Mouse (Mus musculus) midbrain, embryonic 15.5 days (tissue): Measurements from ENCODE around the gene Prdm16. TPM values are rescaled to one million over a fixed set of nuclear protein-coding genes. Genes with fewer than 3 reads are reported as not detected.

Experiments
- ATAC-seq: fragments of 200-750 bp; cut with Nextera tagmentation; replicated peaks from 2 replicates; pipeline ENCODE4 v1.8.0; 2017; ENCODE audit warnings: moderate TSS enrichment
- H3K27ac ChIP-seq: fragments of 300-500 bp; sonication (generic); 2 replicates; pipeline ENCODE4 v1.5.1; 2015; ENCODE audit warnings: mild to moderate bottlenecking, inconsistent platforms
- H3K27me3 ChIP-seq: fragments of 300-500 bp; sonication (generic); replicated peaks from 2 replicates; pipeline ENCODE4 v1.6.1; 2015; ENCODE audit warnings: inconsistent platforms
- H3K36me3 ChIP-seq: fragments of 300-500 bp; sonication (generic); replicated peaks from 2 replicates; pipeline ENCODE4 v1.6.1; 2015; ENCODE audit warnings: inconsistent platforms
- H3K4me1 ChIP-seq: fragments of 300-500 bp; sonication (generic); 2 replicates; pipeline ENCODE4 v1.6.1; 2015; ENCODE audit warnings: inconsistent platforms
- H3K4me2 ChIP-seq: fragments of 300-500 bp; sonication (generic); 2 replicates; pipeline ENCODE4 v1.6.1; 2015; ENCODE audit warnings: inconsistent platforms, mild to moderate bottlenecking, moderate library complexity
- H3K4me3 ChIP-seq: fragments of 300-500 bp; sonication (generic); 2 replicates; pipeline ENCODE4 v1.5.1; 2015; ENCODE audit warnings: mild to moderate bottlenecking, inconsistent platforms
- H3K9ac ChIP-seq: fragments of 300-500 bp; sonication (generic); 2 replicates; pipeline ENCODE4 v1.6.1; 2015; ENCODE audit warnings: mild to moderate bottlenecking, inconsistent platforms
- H3K9me3 ChIP-seq: fragments of 300-500 bp; sonication (generic); 2 replicates; pipeline ENCODE4 v1.6.1; 2016; ENCODE audit warnings: inconsistent platforms
- WGBS: fragments of 180-500 bp; shearing (Covaris S2); methylation state at CpG from one replicate; pipeline ENCODE4 v1.1.7; 2015; ENCODE audit warnings: mixed read lengths; 5-methylcytosine and 5-hydroxymethylcytosine counted together
- polyA plus RNA-seq: library from polyadenylated mRNA; unstranded; fragments of >200 nt; fragmentation: Nextera tagmentation; extraction: Ambion mirVana; gene quantifications from 2 replicates; pipeline ENCODE4 v1.2.1, GENCODE M21; 2015

Gene Prdm16
- polyA plus RNA-seq, 1 experiment from 2014 or later = 11.5 TPM

DNA sequence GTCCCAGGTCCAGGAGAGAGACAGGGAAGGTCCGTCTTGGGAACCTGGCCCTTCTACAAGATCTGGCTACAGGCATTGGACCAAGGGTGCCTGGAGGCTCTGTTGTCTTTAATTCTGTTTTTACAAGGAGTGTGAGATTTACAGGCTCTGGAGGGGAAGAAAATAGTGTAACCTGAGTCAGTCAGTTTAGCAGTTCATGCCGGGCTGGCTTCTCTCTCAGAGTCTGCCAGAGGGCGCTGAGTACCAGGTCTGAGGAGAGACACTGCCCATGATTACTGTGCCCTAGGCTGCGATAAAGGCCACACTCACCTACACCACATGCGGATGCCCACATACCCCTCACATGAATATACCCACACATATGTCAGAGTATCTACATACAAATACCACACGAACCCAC lies 219.9 kb downstream of the Prdm16 start:
- Histone ChIP-seq H3K27ac (no peak overlapping the region), H3K4me2 (no peak overlapping the region), H3K4me3 (no peak overlapping the region), H3K27me3 (0 out of 2 replicates have a peak, but pooled peaks cover 2% of the 10 kb centered on the region), H3K36me3 (no peaks in the 10 kb centered on the region), H3K9me3 (no peaks in the 10 kb centered on the region), H3K4me1 (no peaks in the 10 kb centered on the region), H3K9ac (no peak overlapping the region)
- ATAC-seq = no peak
- 78% methylated on average over 6 of the region's 6 CpGs for WGBS

DNA sequence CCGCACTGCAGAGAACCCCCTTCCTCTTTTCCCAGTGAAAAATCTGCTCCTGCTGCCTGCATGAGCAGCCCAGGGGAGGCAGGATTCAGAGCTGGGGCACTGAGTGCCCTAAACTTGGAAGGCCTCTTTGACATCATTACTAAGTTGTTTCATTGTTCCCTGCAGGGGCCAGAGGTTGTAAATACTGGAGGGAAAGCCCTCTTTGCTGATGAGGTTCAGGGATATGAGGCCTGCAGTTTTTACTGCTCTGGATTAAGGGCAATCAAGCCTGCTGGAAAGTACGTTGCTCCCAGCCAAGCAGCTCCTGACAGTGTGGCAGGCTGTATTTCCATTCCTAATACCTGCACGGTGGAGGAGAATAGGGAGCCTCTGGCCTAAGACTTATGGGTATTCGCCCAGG lies 221.8 kb downstream of the Prdm16 start:
- ATAC-seq = no peak
- Histone ChIP-seq H3K9ac (no peak overlapping the region), H3K9me3 (no peaks in the 10 kb centered on the region)

DNA sequence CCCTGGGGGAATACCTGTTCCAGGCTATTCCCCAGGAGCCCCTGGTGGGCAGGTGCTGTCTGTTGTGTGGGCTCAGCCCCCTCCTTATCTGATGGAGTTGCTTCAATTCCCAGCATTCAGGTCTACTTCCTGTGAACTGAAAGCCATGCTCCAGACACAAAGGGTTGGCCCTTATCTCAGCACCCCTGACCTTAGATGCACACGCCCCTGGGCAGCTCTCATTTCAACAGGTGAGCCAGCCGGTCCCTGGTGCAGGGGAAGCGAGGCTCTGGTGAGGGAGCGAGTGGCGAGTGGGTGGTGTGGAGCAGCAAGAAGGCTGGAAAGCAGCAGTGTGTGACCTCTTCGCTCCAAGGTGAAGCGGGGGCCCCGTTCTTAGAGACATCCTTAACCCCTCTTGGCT lies 226.1 kb downstream of the Prdm16 start:
- no peaks in the 10 kb centered on the region for H3K36me3 ChIP-seq
- H3K27ac ChIP-seq = no peak overlapping the region
- no peak overlapping the region for H3K4me2 ChIP-seq
- H3K4me1 ChIP-seq = peaks cover 14% of the 10 kb centered on the region
- no peak for ATAC-seq
- 79% methylated on average over 8 of the region's 8 CpGs for WGBS
- H3K4me3 ChIP-seq = no peak overlapping the region
- no peak overlapping the region for H3K9ac ChIP-seq
- no peaks in the 10 kb centered on the region for H3K9me3 ChIP-seq
- peaks cover 3% of the 10 kb centered on the region; the same call in 1 of the 2 replicates for H3K27me3 ChIP-seq

More for the DNA sequence above, 221.8 kb downstream of the Prdm16 start:
- Histone ChIP-seq H3K36me3 (no peaks in the 10 kb centered on the region), H3K4me3 (no peak overlapping the region), H3K4me1 (peaks cover 6% of the 10 kb centered on the region), H3K4me2 (no peak overlapping the region), H3K27me3 (0 out of 2 replicates have a peak, but pooled peaks cover 3% of the 10 kb centered on the region), H3K27ac (no peak overlapping the region)
- 57% methylated on average over 4 of the region's 4 CpGs for WGBS

DNA sequence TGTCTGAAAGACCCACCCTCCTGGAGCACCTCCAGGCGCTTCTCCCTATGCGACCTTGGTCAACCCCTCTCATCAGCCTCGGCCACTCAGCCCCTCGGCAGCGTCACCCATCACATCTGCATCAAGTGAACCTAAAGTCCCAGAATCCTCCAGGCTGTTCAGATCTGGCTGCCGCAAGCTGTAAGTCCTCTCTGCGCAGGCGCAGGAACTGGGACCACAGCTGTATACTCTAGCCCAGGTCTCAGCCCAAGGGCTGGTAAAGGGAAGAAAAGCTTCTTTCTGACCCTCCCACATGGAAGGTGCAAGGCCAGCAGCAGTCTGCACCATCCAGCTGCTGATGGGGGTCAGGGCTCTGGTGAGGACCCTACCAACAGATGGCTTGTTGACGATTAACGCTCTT lies 226.8 kb downstream of the Prdm16 start:
- Histone ChIP-seq H3K4me3 (no peak overlapping the region), H3K27ac (no peak overlapping the region), H3K36me3 (no peaks in the 10 kb centered on the region), H3K9me3 (no peaks in the 10 kb centered on the region), H3K27me3 (peaks cover 3% of the 10 kb centered on the region; the same call in 1 of the 2 replicates), H3K4me1 (peaks cover 14% of the 10 kb centered on the region), H3K4me2 (no peak overlapping the region), H3K9ac (no peak overlapping the region)
- ATAC-seq = 0 out of 2 replicates have a peak, but pooled peaks have one; percentile 37
- 72% methylated on average over 10 of the region's 10 CpGs for WGBS

DNA sequence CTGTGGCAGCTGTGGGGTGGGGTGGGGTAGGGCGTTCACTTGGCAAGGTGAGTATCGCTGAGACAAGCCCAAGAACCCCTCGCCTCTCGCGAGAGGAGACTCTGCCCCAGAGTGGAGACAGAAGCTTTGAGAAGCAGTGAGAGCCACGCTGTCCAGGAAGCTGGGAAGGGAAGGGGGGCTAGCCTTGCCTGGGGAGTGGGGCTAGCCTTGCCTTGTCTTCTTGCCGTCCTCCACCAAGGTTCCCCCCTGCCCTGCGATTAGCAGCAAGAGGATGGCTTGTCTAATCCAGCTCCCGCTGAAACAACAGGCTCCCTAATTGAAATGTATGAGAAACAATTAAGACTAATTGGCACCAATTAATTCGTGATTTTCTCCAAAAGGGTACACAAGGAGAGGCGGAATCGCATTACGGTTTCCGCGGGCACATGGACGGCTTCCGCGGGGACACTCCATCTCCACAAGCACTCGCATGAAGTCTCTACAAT lies 227.4 kb downstream of the Prdm16 start:
- H3K9me3 ChIP-seq = no peaks in the 10 kb centered on the region
- 54% methylated on average over 19 of the region's 19 CpGs for WGBS
- H3K36me3 ChIP-seq = no peaks in the 10 kb centered on the region
- H3K9ac ChIP-seq = no peak overlapping the region
- ATAC-seq = 0 out of 2 replicates have a peak, but pooled peaks have one; percentile 52
- H3K4me2 ChIP-seq = no peak overlapping the region
- H3K27me3 ChIP-seq = peaks cover 3% of the 10 kb centered on the region; the same call in 1 of the 2 replicates
- no peak overlapping the region for H3K4me3 ChIP-seq
- peaks cover 14% of the 10 kb centered on the region for H3K4me1 ChIP-seq
- H3K27ac ChIP-seq = no peak overlapping the region

DNA sequence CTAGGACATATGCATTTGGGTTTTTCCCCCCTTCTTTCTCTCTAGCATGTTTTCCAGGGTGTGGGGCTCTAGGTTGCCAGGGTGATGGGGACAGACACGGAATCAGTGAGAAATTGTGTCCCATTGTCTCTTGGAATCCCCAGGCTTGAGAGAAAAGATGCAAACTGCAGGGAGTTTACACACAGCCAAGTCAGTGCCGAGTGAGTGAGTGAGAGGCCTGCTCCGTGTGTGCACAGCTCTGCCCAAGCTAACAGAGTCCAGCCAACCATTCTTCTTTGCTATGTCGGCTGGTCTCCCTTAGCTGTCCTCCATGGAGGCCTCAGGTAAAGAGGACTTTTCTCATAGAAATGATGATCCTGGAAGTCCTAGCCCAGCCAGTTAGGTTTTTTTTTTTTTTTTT lies 233.7 kb downstream of the Prdm16 start:
- Histone ChIP-seq H3K9ac (no peak overlapping the region), H3K4me1 (peaks cover 20% of the 10 kb centered on the region), H3K36me3 (no peaks in the 10 kb centered on the region), H3K27me3 (no peaks in the 10 kb centered on the region), H3K4me2 (no peak overlapping the region), H3K4me3 (no peak overlapping the region), H3K9me3 (no peaks in the 10 kb centered on the region), H3K27ac (no peak overlapping the region)
- no peak for ATAC-seq
- WGBS = 18% methylated on average over 4 of the region's 4 CpGs

DNA sequence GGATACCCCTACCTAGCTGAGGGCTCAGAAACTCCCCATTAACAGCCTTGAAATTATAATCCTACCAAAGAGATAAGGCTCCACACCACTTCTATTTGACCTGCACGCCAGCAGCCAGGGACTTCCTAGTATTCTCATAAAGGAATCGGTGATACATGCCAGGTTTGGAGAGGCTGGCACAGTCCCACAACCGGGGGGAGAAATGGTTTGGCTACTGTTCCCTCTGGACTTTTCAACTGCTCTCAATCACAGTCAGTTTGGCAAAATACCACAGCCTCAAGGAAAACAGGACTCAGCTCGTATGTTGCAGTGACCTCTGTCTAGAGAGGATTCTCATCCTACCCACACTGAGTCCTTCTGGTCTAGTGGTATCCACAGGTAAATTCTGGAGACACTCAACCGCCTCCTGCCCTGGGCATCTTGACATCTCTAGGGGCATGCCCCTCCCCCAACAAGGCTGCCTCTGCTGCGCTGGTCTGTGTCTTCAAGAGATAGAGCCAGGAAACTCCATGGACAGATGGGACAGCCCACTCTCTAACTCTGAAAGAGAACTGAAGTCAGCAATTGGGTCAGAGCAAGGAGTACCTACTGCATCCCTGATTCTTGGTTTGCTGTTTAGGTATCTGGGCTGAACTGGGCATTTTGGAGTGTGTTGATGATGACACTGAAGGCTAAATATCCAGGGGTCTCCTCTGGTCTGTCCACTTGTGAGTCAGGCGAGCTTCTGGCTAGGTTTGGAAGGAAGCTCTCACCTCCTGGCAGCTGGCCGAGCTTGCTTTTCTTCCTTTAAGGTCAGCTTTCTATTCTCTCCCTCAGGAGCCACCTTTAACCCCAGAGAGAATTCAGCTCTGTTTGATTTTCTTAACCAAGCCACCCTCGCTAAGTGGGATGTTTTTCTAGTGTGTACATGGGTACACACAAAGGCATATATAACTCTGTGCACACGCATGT lies 234.4 kb downstream of the Prdm16 start:
- H3K36me3 ChIP-seq = no peaks in the 10 kb centered on the region
- H3K9me3 ChIP-seq = no peaks in the 10 kb centered on the region
- 55% methylated on average over 10 of the region's 10 CpGs for WGBS
- H3K9ac ChIP-seq = no peak overlapping the region
- H3K4me2 ChIP-seq = no peak overlapping the region
- no peak overlapping the region for H3K4me3 ChIP-seq
- no peaks in the 10 kb centered on the region for H3K27me3 ChIP-seq
- peaks cover 20% of the 10 kb centered on the region for H3K4me1 ChIP-seq
- ATAC-seq = no peak
- H3K27ac ChIP-seq = no peak overlapping the region

DNA sequence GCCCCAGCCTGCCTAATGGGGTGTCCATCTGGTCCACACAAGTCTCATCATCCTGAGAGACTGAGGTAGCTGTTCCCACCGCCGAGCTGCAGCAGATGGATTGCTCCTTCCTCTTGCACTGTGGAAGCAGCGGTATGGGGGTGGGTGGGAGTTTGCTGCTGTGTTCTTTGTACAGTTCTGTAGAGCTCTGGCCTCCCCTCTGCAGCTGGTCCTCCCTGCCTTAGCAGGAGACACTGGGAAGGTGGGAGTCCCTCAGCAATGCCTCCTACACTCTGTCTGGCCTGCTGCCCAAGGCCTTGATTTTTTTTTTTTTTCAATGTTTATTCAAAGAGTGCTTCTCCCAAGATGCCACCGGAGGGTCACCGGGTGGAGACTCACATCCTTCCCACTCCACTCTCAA lies 235.3 kb downstream of the Prdm16 start:
- Histone ChIP-seq H3K4me1 (peaks cover 20% of the 10 kb centered on the region), H3K9ac (no peak overlapping the region), H3K4me2 (no peak overlapping the region), H3K27ac (no peak overlapping the region), H3K4me3 (no peak overlapping the region), H3K36me3 (no peaks in the 10 kb centered on the region), H3K9me3 (no peaks in the 10 kb centered on the region), H3K27me3 (no peaks in the 10 kb centered on the region)
- whole genome bisulfite sequencing = 60% methylated on average over 5 of the region's 5 CpGs
- ATAC-seq = no peak

DNA sequence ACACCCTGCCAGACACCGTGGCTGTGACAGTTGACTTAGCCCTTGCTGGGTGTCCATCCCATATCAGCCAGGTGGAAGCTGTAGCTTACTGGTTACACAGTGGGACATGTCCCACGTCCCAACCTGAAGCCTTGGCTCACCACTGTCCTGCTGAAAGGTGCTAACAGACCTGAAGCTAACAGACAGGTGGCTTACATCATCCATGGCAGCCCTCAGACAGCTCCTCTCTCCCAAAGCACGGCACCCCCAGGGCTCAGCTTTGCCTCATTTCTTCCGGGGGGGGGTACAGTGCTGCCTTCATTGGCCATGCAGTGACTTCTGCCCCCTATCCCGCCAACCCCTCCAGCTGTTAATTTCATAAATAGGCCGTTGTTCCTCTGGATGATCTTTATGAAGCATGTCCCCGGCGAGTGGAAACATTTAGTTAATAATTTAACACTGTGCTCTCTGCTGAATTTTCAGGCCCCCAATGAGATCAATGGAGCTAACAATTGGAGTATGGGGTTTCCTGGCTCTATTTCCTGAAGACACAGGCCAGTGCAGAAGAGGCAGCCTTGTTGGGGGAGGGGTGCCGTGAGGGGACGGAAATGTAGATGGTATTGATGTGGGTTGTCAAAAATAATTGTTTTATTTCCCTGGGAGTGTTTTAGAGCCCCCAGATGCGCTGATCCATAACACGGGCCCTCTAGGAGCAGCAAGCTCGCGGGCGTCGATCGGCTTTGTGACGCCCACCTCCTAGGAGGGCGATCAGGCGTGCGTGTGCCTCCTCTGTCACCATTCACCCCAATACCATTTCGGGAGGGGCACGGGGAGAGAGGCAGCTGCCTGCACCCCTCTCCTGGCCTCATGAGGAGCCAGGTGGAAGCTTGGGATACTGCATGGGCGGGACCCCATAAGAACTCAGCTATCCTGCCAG lies 236.2 kb downstream of the Prdm16 start:
- Histone ChIP-seq H3K4me3 (no peak overlapping the region), H3K9ac (no peak overlapping the region), H3K27me3 (no peaks in the 10 kb centered on the region), H3K27ac (no peak overlapping the region), H3K4me2 (no peak overlapping the region), H3K4me1 (peaks cover 20% of the 10 kb centered on the region), H3K36me3 (no peaks in the 10 kb centered on the region), H3K9me3 (no peaks in the 10 kb centered on the region)
- 77% methylated on average over 24 of the region's 24 CpGs for WGBS
- no peak for ATAC-seq

DNA sequence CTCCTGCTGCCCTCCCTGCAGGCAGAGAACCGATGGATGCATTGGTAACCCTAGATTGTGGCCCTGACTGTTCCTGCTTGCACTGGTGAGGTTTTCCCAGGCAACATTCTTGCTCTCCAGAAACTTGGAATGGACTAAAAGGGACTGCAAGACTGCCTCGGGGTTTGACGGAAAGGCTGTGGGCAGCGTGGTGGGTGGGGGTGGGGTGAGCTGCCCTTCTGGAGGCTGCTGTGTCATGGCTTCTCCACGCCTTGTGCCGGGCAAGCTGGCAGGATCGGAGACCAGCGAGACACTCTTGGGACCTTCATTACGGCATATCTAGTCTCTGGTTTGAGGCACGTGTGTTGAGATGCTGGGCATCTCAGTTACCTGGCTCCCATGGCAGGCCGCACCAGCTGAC lies 237.0 kb downstream of the Prdm16 start:
- 90% methylated on average over 11 of the region's 11 CpGs for WGBS

DNA sequence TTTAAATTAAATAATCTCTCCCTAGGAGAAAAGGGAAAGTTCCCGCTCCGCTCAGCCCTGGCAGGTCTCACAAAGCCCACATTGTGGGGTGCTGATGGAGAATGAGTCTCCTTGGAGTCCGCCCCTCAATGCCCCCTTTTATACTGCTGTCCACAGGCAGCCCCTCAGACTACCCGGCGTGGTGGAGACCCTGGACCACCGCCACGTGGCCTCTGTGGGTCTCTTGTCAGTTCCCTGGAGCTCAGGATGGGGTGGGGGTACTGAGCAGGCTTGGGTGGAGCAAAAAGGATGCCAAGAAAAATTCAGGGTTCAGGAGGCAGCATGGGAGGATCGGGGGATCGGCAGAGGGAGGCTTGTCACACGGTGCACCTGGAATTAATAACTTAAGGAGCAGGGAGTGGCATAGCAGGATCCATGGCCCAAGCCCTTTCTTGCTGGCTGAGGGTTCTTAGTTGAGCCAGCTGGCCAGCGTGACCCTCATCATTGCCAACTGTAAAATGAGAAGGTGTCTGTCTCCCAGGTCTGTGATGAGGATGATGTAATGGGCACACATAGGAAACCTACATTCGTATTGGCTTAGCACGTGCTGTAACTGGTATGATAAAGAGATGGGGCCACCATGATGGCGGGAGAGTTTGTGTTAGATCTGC lies 239.9 kb downstream of the Prdm16 start:
- H3K36me3 ChIP-seq = no peaks in the 10 kb centered on the region
- H3K4me2 ChIP-seq = no peak overlapping the region
- H3K9ac ChIP-seq = no peak overlapping the region
- no peaks in the 10 kb centered on the region for H3K9me3 ChIP-seq
- H3K27me3 ChIP-seq = no peaks in the 10 kb centered on the region
- WGBS = 76% methylated on average over 14 of the region's 14 CpGs
- ATAC-seq = no peak; the same call in 1 of the 2 replicates
- H3K4me1 ChIP-seq = peaks cover 15% of the 10 kb centered on the region
- H3K4me3 ChIP-seq = no peak overlapping the region
- H3K27ac ChIP-seq = no peak overlapping the region

More for the DNA sequence above, 237.0 kb downstream of the Prdm16 start:
- H3K36me3 ChIP-seq = no peaks in the 10 kb centered on the region
- no peak overlapping the region for H3K9ac ChIP-seq
- no peak overlapping the region for H3K4me2 ChIP-seq
- peaks cover 20% of the 10 kb centered on the region for H3K4me1 ChIP-seq
- no peak overlapping the region for H3K4me3 ChIP-seq
- H3K9me3 ChIP-seq = no peaks in the 10 kb centered on the region
- no peaks in the 10 kb centered on the region for H3K27me3 ChIP-seq
- H3K27ac ChIP-seq = no peak overlapping the region
- ATAC-seq = no peak
